Mouse (Mus musculus): ENCODE measurements around the gene 1110051M20Rik.

Gene 1110051M20Rik

DNA sequence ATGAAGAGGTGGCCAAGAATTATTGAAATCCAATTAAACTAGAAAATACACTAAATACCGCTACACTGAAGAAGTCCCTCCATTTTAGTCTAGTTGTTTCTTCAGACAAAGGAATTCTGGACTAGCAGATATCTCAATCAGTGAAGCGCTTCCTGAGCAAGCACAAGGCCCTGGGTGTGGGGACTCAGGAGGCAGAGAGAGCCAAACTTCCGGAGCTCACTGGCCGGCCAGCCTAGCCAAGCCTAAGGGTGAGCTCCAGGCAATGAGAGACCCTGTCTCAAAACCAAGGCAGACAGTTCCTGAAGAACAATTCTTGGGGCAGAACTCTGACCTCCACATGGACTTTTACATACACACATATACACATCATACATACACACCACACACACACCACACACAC, 95.6 kb downstream of the 1110051M20Rik start:
- no peak for DNase-seq (ENCODE audit: low spot score)

- no peak for DNase-seq (ENCODE audit: low spot score)
These were observed 98.9 kb downstream of the 1110051M20Rik start for GRCm38 (mm10) chr2:91345644-91346043.

DNA sequence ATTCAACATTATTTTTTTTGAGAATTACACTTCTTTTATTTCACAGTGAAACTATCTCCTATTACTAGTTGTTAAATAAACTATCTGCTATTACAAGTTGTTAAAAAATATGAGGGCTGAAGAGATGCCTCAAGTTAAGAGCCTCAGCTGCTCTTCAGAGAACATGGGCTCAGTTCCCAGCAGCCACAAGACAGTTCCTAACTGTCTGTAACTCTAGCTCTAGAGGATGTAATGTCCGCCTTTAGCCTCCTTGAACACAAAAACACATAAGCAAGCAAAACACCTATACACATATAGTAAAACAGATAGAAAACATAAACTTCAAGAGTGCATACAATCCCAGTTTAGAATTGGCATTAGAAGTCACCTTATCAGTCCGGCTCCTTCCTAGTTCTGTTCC, 104.9 kb downstream of the 1110051M20Rik start:
- DNase-seq (ENCODE audit: low spot score): no peak

GRCm38 (mm10) chr2:91335128-91335527, 109.4 kb downstream of the 1110051M20Rik start:
- DNase-seq (ENCODE audit: low spot score): no peak

DNA sequence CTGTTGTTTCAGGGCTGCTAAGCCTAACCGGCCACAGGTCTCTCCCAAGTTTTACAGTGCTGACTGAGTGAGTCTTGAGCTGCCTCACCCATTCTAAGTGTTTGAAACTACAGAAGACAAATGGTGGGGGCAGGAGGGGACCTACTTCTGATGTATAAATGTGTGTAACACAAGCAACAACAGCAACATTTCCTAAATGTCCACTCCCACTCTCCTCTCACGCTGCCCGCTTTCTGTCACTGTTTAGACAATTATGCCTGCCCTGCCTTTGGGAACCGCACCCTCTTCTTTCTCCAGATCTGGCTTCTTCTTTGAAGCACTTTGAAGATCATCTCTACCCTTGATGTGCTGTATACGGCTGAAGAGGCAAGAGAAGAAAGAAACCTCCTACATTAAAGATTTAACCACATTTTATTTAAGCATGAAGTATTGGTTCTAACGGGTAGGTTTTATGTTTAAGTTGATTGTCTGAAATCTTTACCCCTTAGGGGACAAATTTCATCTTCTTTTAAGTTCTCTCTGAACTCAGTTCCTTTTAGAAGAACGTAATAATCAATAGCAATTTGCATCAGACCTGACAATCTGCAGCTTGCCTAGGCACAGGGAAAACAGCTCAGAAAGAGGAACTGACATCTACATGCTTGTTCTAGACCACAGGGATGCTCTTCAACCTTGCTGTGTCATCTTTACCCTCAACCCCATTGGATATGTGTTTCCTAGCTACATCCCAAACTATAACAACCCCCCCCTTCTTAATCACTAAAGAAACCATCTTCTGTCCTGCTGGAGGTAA, 113.3 kb downstream of the 1110051M20Rik start:
- no peak for DNase-seq (ENCODE audit: low spot score)

GRCm38 (mm10) chr2:91329996-91330738, 114.3 kb downstream of the 1110051M20Rik start:
- no peak for DNase-seq (ENCODE audit: low spot score)

DNA sequence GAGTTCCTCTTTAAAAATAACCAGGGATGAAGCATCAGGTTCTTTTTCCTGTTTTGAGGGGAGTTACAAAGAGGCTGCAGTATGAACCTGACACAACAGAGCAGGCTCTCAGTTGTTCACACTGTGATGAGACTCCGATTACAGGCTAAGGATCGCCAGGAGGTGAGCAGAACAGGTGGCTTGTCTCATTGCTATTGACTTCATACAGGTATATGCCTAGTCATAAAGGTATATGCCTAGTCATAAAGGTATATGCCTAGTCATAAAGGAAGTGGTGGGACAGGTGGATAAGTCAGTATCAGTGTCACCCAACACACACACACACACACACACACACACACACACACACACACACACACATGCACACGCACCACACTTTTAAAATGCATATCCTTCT, 115.8 kb downstream of the 1110051M20Rik start:
- DNase-seq (ENCODE audit: low spot score): no peak

GRCm38 (mm10) chr2:91327968-91328728, 116.4 kb downstream of the 1110051M20Rik start:
- peak; percentile 28 for DNase-seq (ENCODE audit: low spot score)

DNA sequence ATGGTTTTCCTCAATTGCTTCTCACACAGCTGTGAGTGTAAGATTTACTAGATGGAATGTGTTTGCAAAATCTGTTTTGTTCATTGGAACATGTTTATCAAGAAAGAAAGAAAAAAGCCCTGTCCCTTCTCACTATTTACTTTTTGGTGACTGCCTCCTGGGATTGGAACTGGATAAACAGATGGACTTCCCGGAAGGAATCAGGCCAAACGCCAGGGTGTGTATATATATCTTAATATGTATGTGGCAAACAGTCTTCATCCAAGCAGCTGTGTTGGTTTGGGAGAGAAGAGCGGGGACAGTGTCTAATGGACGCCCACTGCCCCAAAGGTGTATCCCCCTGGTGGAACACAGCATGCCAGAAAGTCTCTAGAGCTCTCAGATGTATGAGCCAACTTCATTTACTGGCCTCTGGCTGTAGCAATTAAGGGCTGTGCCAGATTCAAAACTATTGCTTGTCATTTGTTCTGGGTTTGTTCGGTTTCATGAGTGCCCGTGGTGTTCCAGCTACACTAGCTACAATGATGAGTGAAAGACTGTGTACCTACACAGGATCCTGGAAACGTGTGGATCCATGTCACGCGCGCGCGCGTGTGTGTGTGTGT, 117.7 kb downstream of the 1110051M20Rik start:
- DNase-seq (ENCODE audit: low spot score): no peak

- no peak for DNase-seq (ENCODE audit: low spot score)
These were observed 119.6 kb downstream of the 1110051M20Rik start for GRCm38 (mm10) chr2:91324761-91325421.

DNA sequence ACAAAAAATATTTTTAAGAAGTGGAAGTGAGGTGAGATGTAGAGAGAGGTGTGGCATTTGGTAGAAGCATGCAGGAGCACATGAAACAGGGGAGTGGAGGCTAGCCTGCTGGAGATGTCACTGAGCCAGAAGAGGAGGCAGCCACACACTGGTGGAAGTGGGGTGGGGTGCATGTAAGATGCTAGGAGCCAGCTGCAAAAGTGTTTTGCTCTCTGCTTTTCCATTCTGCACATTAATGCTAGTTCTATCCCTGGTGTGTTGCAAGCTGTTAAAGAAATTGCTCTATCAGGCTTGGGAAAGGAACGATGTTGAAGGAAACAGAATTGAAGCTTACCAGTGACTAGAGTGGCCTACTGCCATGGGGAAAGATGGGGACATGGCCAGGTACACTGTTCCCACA, 120.2 kb downstream of the 1110051M20Rik start:
- no peak for DNase-seq (ENCODE audit: low spot score)

GRCm38 (mm10) chr2:91322490-91322889, 122.0 kb downstream of the 1110051M20Rik start:
- no peak for DNase-seq (ENCODE audit: low spot score)

GRCm38 (mm10) chr2:91321923-91322322, 122.6 kb downstream of the 1110051M20Rik start:
- DNase-seq (ENCODE audit: low spot score): no peak

DNA sequence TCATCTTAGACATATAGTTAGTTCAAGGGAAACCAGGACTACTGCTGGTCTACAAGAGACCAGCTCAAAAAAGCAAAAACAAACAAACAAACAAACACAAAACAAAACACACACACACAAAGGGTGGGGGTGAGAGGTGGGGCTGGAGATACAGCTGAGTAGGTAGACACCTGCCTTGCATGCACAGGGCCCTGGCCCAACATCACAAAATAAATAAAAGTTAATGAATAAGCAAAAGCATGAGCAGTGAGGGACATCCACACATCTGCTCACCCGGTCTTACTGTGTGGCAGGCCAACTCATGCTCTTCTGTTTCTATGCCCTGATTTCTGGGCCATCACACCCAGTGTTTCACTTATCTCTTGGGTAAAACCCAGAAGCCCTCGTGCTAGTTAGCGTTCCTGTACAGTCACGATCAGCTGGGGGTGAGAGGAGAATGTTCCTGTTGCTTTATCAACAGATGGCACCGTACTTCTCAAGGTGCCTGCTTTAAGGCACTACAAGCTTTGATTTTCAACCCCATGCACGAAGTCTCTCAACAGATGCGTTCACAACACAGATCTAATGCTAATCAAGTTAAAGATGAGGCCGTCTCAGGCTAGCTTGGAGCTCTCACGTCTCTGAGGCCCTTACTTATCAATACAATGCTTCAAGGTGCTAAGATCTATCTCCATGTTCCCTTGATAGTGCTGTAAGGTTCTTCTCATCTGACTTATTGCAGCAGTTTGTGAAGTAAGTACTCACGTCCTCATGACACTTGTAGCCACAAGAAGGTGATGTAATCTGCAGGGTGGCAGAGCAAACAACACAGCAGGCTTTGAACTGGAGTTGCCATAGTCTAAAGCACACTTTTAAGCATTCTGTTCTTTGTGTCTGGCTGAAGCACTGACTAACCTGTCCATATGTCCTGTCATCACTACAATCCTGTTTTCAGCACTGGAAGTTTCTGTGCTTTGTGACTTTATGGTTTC, 123.7 kb downstream of the 1110051M20Rik start:
- DNase-seq (ENCODE audit: low spot score): no peak

DNA sequence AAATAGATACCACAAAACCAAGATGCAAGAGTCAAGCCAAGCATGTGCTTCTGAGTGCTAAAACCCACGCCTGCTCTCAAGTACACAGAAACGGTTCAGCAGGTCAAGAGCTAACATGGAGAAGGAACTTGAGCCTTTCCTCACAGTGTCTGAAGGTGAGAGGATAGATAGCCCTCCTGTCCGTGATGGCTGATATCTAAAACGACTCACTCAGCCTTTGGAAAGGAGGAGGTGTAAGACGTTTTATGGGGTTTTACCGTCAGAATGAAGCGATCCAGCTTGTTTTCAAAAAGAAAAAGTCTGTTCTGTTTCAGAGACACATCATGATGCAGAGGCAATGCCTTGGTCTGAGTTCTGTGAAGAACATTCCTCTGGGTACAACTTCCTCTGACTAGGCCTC, 130.3 kb downstream of the 1110051M20Rik start:
- no peak for DNase-seq (ENCODE audit: low spot score)

GRCm38 (mm10) chr2:91312578-91313311, 131.8 kb downstream of the 1110051M20Rik start:
- DNase-seq (ENCODE audit: low spot score): no peak

DNA sequence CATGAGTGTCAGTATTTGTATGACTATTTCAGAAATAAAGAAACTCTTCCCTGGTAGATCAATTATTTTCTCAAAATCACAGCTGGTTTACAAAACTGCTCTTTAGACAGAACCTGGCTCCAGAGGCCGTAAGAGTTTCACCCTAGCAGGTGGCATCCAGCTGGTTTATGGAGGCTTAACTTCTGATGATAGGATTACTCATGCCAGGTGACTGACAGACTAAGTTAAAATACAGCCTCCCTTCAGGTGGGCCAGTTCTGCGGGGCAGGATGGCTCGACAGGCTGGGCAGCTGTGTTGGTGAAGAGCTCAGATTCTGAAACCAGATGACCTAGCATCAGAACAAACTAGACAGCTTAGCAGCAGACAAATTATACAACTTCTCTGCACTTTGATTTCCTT, 135.0 kb downstream of the 1110051M20Rik start:
- no peak for DNase-seq (ENCODE audit: low spot score)

DNA sequence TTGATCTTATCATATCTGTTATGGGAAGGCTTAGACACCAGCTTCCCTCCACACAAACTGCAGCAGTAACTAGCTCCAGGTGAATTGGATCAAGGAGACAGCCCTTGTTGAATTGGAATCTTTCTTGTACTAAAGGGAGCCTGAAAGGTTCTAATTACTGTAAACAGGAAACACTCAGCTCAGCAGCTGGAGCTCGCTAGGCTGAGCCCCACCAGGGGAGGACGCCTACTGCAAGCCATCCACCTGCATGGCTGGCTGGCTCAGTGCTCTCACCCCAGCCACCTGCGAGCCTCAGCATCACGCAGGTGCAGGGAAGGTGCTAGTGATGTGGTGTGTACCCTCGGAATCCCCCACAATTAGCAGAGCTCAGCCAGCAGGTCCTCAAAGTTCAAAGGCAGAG, 135.8 kb downstream of the 1110051M20Rik start:
- no peak for DNase-seq (ENCODE audit: low spot score)

DNA sequence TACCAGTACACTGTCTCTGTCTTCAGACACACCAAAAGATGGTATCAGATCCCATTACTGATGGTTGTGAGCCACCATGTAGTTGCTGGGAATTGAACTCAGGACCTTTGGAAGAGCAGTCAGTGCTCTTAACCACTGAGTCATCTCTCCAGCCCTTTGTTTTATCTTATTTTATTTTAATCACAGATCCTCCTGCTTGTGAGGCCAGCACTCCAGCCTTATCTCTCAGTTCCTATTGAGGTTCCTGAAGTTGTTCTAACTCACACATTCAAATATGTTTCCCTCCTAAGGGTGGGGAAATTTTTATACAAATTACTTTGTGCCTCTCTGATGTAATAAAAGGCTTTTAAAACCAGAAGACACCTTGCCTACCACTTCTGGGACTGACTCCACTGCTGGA, 137.9 kb downstream of the 1110051M20Rik start:
- DNase-seq (ENCODE audit: low spot score): no peak

DNA sequence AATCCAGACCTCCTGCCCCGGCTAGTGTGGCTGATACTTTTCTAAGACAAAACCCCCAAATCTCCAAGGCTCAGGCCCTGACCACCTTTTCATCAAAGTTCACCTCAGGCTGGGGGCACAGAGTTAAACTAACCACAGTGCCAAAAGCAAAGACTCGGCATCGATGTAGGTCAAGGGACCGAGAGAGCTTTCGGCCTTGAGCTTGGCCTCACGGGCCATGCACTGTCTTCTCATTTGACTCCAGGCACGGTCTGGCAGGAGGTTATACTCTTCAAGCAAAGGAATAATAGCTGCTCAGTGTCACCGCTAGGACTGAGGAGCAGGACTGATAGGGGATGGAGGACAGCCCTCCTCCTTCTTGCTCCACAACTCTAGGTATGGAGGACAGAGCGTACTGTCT, 138.6 kb downstream of the 1110051M20Rik start:
- no peak for DNase-seq (ENCODE audit: low spot score)

All from left cerebral cortex, adult 11 months (tissue).